Mouse (Mus musculus) heart, embryonic 14.5 days (tissue): ENCODE data around the gene Epp13. TPM values are rescaled to one million over a fixed set of nuclear protein-coding genes. Genes with fewer than 3 reads are reported as not detected.

ENCODE experiments used
- polyA plus RNA-seq: library from polyadenylated mRNA; unstranded; fragments of >200 nt; fragmentation: Nextera tagmentation; extraction: Ambion mirVana; gene quantifications from 2 replicates; pipeline ENCODE4 v1.2.1, GENCODE M21; 2014

Epp13 gene
- polyA plus RNA-seq, 1 experiment from 2014 or later, result not detected

Other genes with a start within 250 kb of the Epp13 start
- not detected in 2 replicates for gene Vmn1r65, start 241.7 kb upstream of the Epp13 start, polyA plus RNA-seq
- gene Nlrp4c, start 207.5 kb upstream of the Epp13 start, polyA plus RNA-seq, result not detected in 2 replicates
- gene Zfp787, start 96.7 kb upstream of the Epp13 start, polyA plus RNA-seq, result 11.8 and 12.2 TPM in 2 replicates
- gene Zfp444, start 80.5 kb upstream of the Epp13 start, polyA plus RNA-seq, result 29.3 and 31.4 TPM in 2 replicates
- not detected in 2 replicates for gene Galp, start 55.6 kb upstream of the Epp13 start, polyA plus RNA-seq
- not detected in 2 replicates for gene Zscan5b, start 30.4 kb upstream of the Epp13 start, polyA plus RNA-seq
- 3.4 and 3.5 TPM in 2 replicates for gene Zfp667, start 33.9 kb downstream of the Epp13 start, polyA plus RNA-seq
- gene Zfp583, start 78.6 kb downstream of the Epp13 start, polyA plus RNA-seq, result 4.0 and 6.0 TPM in 2 replicates
- 1.2 and 1.5 TPM in 2 replicates for gene Gm3854, start 91.0 kb downstream of the Epp13 start, polyA plus RNA-seq
- gene Zfp78, start 110.6 kb downstream of the Epp13 start, polyA plus RNA-seq, result 1.6 and 1.8 TPM in 2 replicates
- gene Zfp28, start 130.6 kb downstream of the Epp13 start, polyA plus RNA-seq, result 6.9 and 10.7 TPM in 2 replicates
- gene Smim17, start 146.0 kb downstream of the Epp13 start, polyA plus RNA-seq, result 0.74 TPM in 1 of 2 replicates, not detected in the other
- gene Gm20715, start 157.6 kb downstream of the Epp13 start, polyA plus RNA-seq, result not detected in 2 replicates
- not detected in 2 replicates for gene Olfr1344, start 186.0 kb downstream of the Epp13 start, polyA plus RNA-seq
- gene Olfr1336, start 203.5 kb downstream of the Epp13 start, polyA plus RNA-seq, result not detected in 2 replicates
- not detected in 2 replicates for gene Olfr1346, start 214.4 kb downstream of the Epp13 start, polyA plus RNA-seq
- gene Olfr5, start 234.2 kb downstream of the Epp13 start, polyA plus RNA-seq, result not detected in 2 replicates
- gene Olfr1347, start 247.0 kb downstream of the Epp13 start, polyA plus RNA-seq, result not detected in 2 replicates